Mouse (Mus musculus): ENCODE measurements around the gene Ly86. TPM values are rescaled to one million over a fixed set of nuclear protein-coding genes. Genes with fewer than 3 reads are reported as not detected.

Ly86 gene
- polyA plus RNA-seq, 1 experiment from 2014 or later, result 2.5 TPM

- Histone ChIP-seq H3K4me1 (ENCODE audit: control insufficient read depth, insufficient read depth, low read length) (no peaks in the 10 kb centered on the region), H3K9me3 (replicated peaks; ENCODE audit: control insufficient read depth, low read length) (no peaks in the 10 kb centered on the region), H3K4me3 (ENCODE audit: low read depth, low read length) (no peak overlapping the region), H3K36me3 (ENCODE audit: control insufficient read depth, insufficient read depth, low read length) (no peaks in the 10 kb centered on the region), H3K4me2 (no peak overlapping the region), H3K27me3 (ENCODE audit: control insufficient read depth, insufficient read depth, low read length) (no peaks in the 10 kb centered on the region), H3K27ac (ENCODE audit: low read depth, low read length) (no peak overlapping the region), H3K9ac (ENCODE audit: low read depth, low read length) (no peak overlapping the region)
- no peak for ATAC-seq (replicated peaks; ENCODE audit: insufficient number of reproducible peaks, low FRiP score, low TSS enrichment)
- 83% methylated on average over 1 of the region's 1 CpGs for WGBS (ENCODE audit: insufficient replicate concordance)
These were observed 2.2 kb upstream of the Ly86 start for GRCm38 (mm10) chr13:37342804-37343203.

GRCm38 (mm10) chr13:37345823-37346222 is 815 bp downstream of the Ly86 start:
- Histone ChIP-seq H3K4me1 (ENCODE audit: control insufficient read depth, insufficient read depth, low read length) (no peaks in the 10 kb centered on the region), H3K9ac (ENCODE audit: low read depth, low read length) (no peak overlapping the region), H3K4me2 (no peak overlapping the region), H3K27me3 (ENCODE audit: control insufficient read depth, insufficient read depth, low read length) (no peaks in the 10 kb centered on the region), H3K36me3 (ENCODE audit: control insufficient read depth, insufficient read depth, low read length) (no peaks in the 10 kb centered on the region), H3K9me3 (replicated peaks; ENCODE audit: control insufficient read depth, low read length) (no peaks in the 10 kb centered on the region), H3K27ac (ENCODE audit: low read depth, low read length) (no peak overlapping the region), H3K4me3 (ENCODE audit: low read depth, low read length) (no peak overlapping the region)
- 84% methylated on average over 10 of the region's 10 CpGs for WGBS (ENCODE audit: insufficient replicate concordance)
- ATAC-seq (replicated peaks; ENCODE audit: insufficient number of reproducible peaks, low FRiP score, low TSS enrichment), result no peak

- no peak for ATAC-seq (replicated peaks; ENCODE audit: insufficient number of reproducible peaks, low FRiP score, low TSS enrichment)
- H3K4me1 ChIP-seq (ENCODE audit: control insufficient read depth, insufficient read depth, low read length), result no peaks in the 10 kb centered on the region
- H3K36me3 ChIP-seq (ENCODE audit: control insufficient read depth, insufficient read depth, low read length), result no peaks in the 10 kb centered on the region
- 78% methylated on average over 8 of the region's 8 CpGs for WGBS (ENCODE audit: insufficient replicate concordance)
- H3K9me3 ChIP-seq (replicated peaks; ENCODE audit: control insufficient read depth, low read length), result no peaks in the 10 kb centered on the region
- H3K4me2 ChIP-seq, result no peak overlapping the region
- no peaks in the 10 kb centered on the region for H3K27me3 ChIP-seq (ENCODE audit: control insufficient read depth, insufficient read depth, low read length)
- no peak overlapping the region for H3K9ac ChIP-seq (ENCODE audit: low read depth, low read length)
- no peak overlapping the region for H3K4me3 ChIP-seq (ENCODE audit: low read depth, low read length)
- H3K27ac ChIP-seq (ENCODE audit: low read depth, low read length), result no peak overlapping the region
These were observed 3.0 kb downstream of the Ly86 start for GRCm38 (mm10) chr13:37347871-37348595.

GRCm38 (mm10) chr13:37349051-37349450 is 4.0 kb downstream of the Ly86 start:
- 77% methylated on average over 5 of the region's 5 CpGs for WGBS (ENCODE audit: insufficient replicate concordance)
- Histone ChIP-seq H3K4me2 (no peak overlapping the region), H3K4me1 (ENCODE audit: control insufficient read depth, insufficient read depth, low read length) (no peaks in the 10 kb centered on the region), H3K27ac (ENCODE audit: low read depth, low read length) (no peak overlapping the region), H3K27me3 (ENCODE audit: control insufficient read depth, insufficient read depth, low read length) (no peaks in the 10 kb centered on the region), H3K9me3 (replicated peaks; ENCODE audit: control insufficient read depth, low read length) (no peaks in the 10 kb centered on the region), H3K4me3 (ENCODE audit: low read depth, low read length) (no peak overlapping the region), H3K9ac (ENCODE audit: low read depth, low read length) (no peak overlapping the region), H3K36me3 (ENCODE audit: control insufficient read depth, insufficient read depth, low read length) (no peaks in the 10 kb centered on the region)
- no peak for ATAC-seq (replicated peaks; ENCODE audit: insufficient number of reproducible peaks, low FRiP score, low TSS enrichment)

- H3K4me2 ChIP-seq, result no peak overlapping the region
- H3K9me3 ChIP-seq (replicated peaks; ENCODE audit: control insufficient read depth, low read length), result no peaks in the 10 kb centered on the region
- no peak overlapping the region for H3K4me3 ChIP-seq (ENCODE audit: low read depth, low read length)
- H3K4me1 ChIP-seq (ENCODE audit: control insufficient read depth, insufficient read depth, low read length), result no peaks in the 10 kb centered on the region
- WGBS (ENCODE audit: insufficient replicate concordance), result 76% methylated on average over 2 of the region's 2 CpGs
- H3K9ac ChIP-seq (ENCODE audit: low read depth, low read length), result no peak overlapping the region
- no peak for ATAC-seq (replicated peaks; ENCODE audit: insufficient number of reproducible peaks, low FRiP score, low TSS enrichment)
- H3K27ac ChIP-seq (ENCODE audit: low read depth, low read length), result no peak overlapping the region
- H3K27me3 ChIP-seq (ENCODE audit: control insufficient read depth, insufficient read depth, low read length), result no peaks in the 10 kb centered on the region
- H3K36me3 ChIP-seq (ENCODE audit: control insufficient read depth, insufficient read depth, low read length), result no peaks in the 10 kb centered on the region
These were observed 8.0 kb downstream of the Ly86 start for GRCm38 (mm10) chr13:37353016-37353415.

GRCm38 (mm10) chr13:37353868-37354267 is 8.9 kb downstream of the Ly86 start:
- Histone ChIP-seq H3K27me3 (ENCODE audit: control insufficient read depth, insufficient read depth, low read length) (no peaks in the 10 kb centered on the region), H3K9me3 (replicated peaks; ENCODE audit: control insufficient read depth, low read length) (no peaks in the 10 kb centered on the region), H3K9ac (ENCODE audit: low read depth, low read length) (no peak overlapping the region), H3K36me3 (ENCODE audit: control insufficient read depth, insufficient read depth, low read length) (no peaks in the 10 kb centered on the region), H3K27ac (ENCODE audit: low read depth, low read length) (no peak overlapping the region), H3K4me3 (ENCODE audit: low read depth, low read length) (no peak overlapping the region), H3K4me1 (ENCODE audit: control insufficient read depth, insufficient read depth, low read length) (no peaks in the 10 kb centered on the region), H3K4me2 (no peak overlapping the region)
- WGBS (ENCODE audit: insufficient replicate concordance), result 57% methylated on average over 4 of the region's 4 CpGs
- ATAC-seq (replicated peaks; ENCODE audit: insufficient number of reproducible peaks, low FRiP score, low TSS enrichment), result no peak

GRCm38 (mm10) chr13:37354432-37354831 is 9.4 kb downstream of the Ly86 start:
- H3K27me3 ChIP-seq (ENCODE audit: control insufficient read depth, insufficient read depth, low read length), result no peaks in the 10 kb centered on the region
- H3K9me3 ChIP-seq (replicated peaks; ENCODE audit: control insufficient read depth, low read length), result no peaks in the 10 kb centered on the region
- 65% methylated on average over 4 of the region's 4 CpGs for WGBS (ENCODE audit: insufficient replicate concordance)
- H3K36me3 ChIP-seq (ENCODE audit: control insufficient read depth, insufficient read depth, low read length), result no peaks in the 10 kb centered on the region
- no peak overlapping the region for H3K9ac ChIP-seq (ENCODE audit: low read depth, low read length)
- no peak for ATAC-seq (replicated peaks; ENCODE audit: insufficient number of reproducible peaks, low FRiP score, low TSS enrichment)
- no peak overlapping the region for H3K4me3 ChIP-seq (ENCODE audit: low read depth, low read length)
- H3K27ac ChIP-seq (ENCODE audit: low read depth, low read length), result no peak overlapping the region
- H3K4me2 ChIP-seq, result no peak overlapping the region
- H3K4me1 ChIP-seq (ENCODE audit: control insufficient read depth, insufficient read depth, low read length), result no peaks in the 10 kb centered on the region

GRCm38 (mm10) chr13:37355642-37356331 is 10.8 kb downstream of the Ly86 start:
- WGBS (ENCODE audit: insufficient replicate concordance), result 76% methylated on average over 10 of the region's 10 CpGs
- no peak overlapping the region for H3K4me2 ChIP-seq
- H3K9ac ChIP-seq (ENCODE audit: low read depth, low read length), result no peak overlapping the region
- H3K27ac ChIP-seq (ENCODE audit: low read depth, low read length), result no peak overlapping the region
- no peak for ATAC-seq (replicated peaks; ENCODE audit: insufficient number of reproducible peaks, low FRiP score, low TSS enrichment)
- H3K4me3 ChIP-seq (ENCODE audit: low read depth, low read length), result no peak overlapping the region
- H3K27me3 ChIP-seq (ENCODE audit: control insufficient read depth, insufficient read depth, low read length), result no peaks in the 10 kb centered on the region
- H3K9me3 ChIP-seq (replicated peaks; ENCODE audit: control insufficient read depth, low read length), result no peaks in the 10 kb centered on the region
- H3K4me1 ChIP-seq (ENCODE audit: control insufficient read depth, insufficient read depth, low read length), result 0 out of 2 replicates have a peak, but pooled peaks cover under 1% of the 10 kb centered on the region
- H3K36me3 ChIP-seq (ENCODE audit: control insufficient read depth, insufficient read depth, low read length), result no peaks in the 10 kb centered on the region

GRCm38 (mm10) chr13:37356549-37356948 is 11.5 kb downstream of the Ly86 start:
- Histone ChIP-seq H3K36me3 (ENCODE audit: control insufficient read depth, insufficient read depth, low read length) (no peaks in the 10 kb centered on the region), H3K4me3 (ENCODE audit: low read depth, low read length) (no peak overlapping the region), H3K27me3 (ENCODE audit: control insufficient read depth, insufficient read depth, low read length) (no peaks in the 10 kb centered on the region), H3K9me3 (replicated peaks; ENCODE audit: control insufficient read depth, low read length) (no peaks in the 10 kb centered on the region), H3K4me2 (no peak overlapping the region), H3K9ac (ENCODE audit: low read depth, low read length) (no peak overlapping the region), H3K27ac (ENCODE audit: low read depth, low read length) (no peak overlapping the region), H3K4me1 (ENCODE audit: control insufficient read depth, insufficient read depth, low read length) (0 out of 2 replicates have a peak, but pooled peaks cover 4% of the 10 kb centered on the region)
- 77% methylated on average over 2 of the region's 2 CpGs for WGBS (ENCODE audit: insufficient replicate concordance)
- no peak for ATAC-seq (replicated peaks; ENCODE audit: insufficient number of reproducible peaks, low FRiP score, low TSS enrichment)

Measured in heart, embryonic 11.5 days (tissue).